Mouse (Mus musculus) A20 (cell line): ENCODE data around the gene Abr.

Source experiments
- DNase-seq: peaks from one replicate; pipeline ENCODE4 v3.0.0-alpha.2; 2011; ENCODE audit warnings: low read depth, low spot score

Gene Abr

DNA sequence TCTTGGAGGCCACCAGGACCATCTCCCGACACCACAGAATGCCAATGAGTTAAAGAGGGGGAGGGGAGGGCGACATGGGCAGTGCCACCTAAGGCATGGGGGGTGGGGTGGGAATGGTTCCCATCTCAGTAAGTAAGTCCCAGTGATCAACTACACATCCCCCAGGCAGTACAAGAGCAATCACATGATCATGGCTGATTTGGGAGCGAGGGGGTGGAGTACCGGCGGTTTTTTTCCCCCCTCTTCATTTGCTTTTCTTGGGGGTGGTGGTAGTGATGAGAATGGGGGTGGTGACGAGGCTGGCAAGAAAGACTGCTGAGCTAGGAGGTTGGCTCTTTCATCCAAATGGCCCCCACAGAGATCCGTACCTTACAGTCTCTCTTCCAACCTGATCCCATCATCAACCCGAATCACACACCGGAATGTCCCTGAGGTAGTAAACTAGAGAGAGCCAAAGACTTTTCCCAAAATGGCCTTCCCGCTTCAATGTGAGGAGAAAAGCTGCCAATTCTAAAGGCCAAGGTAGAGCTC lies 51.8 kb downstream of the Abr start:
- no peak for DNase-seq

DNA sequence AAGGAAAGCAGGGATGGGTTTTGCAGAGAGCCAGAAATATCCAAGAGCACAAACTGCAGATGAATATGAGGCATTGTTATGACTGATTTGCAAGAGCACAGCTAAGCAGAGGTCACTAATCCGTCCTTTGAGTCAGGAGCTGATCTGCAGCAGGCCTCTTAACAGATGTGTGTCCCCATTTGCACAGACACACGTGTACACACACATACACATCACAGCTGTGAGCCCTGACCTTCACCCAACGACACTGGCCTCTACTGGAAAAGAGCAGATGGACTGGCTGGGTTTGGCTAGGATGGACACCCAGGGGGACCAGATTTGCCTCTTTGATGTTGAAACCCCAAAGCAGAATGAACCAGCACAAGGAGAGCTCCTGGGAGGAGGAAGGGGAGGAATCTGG lies 52.7 kb downstream of the Abr start:
- no peak for DNase-seq

DNA sequence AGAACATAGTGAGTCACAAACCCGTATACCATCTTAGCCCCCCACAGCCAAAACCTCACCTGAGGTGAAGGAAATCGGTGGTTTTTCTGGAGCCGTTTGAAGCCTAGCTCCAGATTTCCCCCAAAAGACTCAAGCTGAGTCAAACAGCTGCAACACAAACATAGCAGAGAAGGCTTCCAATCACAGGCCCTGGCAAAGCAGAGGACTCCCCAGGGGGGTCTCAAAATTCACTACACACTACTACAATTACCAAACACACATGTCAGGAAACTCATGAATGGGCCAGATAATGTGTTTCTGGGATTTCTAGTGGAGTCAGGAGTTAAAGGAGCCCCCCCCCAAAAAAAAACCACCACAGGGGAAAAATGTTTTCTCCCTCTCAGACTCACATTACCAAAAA lies 56.0 kb downstream of the Abr start:
- DNase-seq: no peak

DNA sequence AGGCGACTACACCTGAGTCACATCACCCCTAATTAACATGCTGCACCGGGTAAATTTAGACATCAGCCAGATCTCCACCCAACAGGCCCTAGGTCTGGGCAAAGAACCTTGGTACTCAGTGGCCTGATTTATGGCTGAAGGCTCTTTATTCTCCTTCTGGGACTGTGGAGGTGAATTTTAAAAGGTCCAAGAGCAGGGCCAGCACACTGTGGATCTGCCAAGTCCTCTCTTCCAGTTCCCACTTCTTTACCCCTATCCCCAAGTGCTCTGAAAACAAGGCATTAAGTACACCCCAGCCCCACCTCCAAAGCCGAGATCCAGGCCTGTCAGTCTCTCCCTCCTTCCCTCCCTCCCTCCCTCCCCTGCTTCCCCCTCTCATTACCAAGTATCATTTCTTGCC lies 59.5 kb downstream of the Abr start:
- no peak for DNase-seq

DNA sequence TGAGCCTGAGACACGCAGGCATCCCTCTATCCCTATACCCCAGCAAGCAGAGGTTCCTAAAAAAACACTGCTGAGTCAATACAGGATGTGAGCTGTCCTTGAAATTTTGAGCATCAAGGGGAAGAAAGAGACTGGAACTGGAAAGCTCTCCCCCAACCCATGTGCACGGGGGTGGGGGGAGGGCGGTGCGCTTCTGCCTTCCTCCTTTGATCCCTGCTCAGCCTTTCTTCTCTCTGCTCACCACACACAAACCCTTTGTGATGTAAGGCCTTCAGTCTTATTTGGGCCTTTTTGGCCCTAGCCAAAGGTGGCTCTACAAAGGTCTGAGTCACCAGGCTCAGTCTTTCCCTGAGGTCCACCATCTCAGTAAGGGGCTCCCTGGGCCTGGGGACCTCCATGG lies 59.9 kb downstream of the Abr start:
- no peak for DNase-seq

DNA sequence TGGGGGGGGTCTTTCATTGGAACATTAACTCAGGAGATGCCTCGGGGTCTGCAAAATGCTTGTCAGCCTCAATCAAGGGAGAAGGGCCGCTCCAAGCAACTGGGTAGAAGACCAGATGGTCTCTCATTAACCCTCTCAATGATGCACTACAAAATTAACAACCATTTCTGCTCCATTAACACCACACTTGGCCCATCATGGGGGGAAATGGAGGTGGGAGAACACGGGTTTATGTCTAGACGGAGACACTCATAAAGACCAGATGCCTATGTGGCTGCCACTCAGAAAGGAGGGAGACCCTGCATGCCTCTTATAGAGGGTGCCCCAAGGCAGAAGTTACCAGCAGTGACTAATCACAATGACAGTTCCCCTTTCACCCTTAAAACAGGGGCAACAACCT lies 64.3 kb downstream of the Abr start:
- DNase-seq: no peak

DNA sequence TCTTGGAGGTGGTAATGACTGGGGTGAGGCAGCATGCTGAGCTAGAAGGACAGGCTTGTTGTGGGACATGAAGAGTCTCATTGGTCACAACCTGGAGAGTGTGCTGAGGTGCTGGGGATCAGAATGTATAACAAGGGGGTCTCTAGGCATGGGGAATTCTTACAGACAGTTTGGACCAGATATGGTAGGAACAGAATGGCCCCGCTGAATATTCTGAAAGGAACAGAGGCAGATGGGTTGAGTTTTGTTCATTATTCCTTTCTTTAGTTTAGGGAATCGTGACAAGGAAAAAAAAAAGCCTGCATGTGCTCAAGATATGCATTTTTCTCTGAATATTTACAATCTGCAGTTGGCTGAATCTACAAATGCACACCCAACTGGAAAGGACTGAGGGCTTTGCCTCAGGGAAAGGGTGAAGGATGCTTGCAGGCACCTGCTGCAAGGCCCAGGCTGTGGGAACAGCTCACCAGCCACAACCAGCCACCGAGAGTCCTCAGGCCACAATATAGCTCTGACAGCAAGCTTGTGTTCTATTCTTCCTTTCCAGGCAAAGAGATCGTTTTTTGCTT lies 73.9 kb downstream of the Abr start:
- DNase-seq: no peak

DNA sequence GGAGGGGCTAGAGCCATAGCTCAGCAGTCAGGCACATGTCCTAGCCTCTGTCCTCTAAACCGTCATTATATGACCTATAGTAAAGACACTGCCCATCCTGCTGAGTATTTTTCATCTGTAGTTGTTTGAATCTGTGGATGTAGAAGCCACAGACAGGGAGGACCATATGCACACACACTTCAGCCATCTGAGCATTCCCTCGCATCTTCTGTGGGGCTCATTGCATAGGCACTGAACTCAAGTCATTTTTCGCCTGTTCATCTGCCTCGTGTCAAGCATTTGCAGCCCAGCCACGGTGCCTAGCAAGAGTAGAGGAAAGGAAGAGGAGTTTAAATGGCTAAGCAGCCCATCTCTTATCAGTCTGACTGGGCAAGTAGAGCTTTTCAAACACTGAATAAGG lies 74.7 kb downstream of the Abr start:
- DNase-seq: no peak

DNA sequence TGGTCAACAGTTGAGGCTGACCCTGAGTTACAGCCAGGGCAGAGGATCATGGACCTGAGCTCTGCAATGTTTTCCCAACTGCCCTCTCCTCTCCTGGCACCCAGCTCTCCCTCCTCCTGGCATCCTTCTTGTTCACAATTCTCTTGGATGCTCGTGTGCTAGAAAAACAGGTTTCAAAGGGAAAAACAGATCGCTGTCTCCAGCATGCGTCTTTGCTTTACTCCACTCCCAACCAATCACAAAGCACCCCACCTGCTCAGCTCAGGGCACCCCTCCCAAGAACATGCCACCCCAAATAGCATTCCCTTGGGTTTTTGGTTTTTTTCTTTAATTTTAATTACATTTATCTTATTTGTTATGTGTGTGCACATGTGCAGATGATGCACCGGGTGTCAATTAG lies 75.7 kb downstream of the Abr start:
- DNase-seq: no peak

DNA sequence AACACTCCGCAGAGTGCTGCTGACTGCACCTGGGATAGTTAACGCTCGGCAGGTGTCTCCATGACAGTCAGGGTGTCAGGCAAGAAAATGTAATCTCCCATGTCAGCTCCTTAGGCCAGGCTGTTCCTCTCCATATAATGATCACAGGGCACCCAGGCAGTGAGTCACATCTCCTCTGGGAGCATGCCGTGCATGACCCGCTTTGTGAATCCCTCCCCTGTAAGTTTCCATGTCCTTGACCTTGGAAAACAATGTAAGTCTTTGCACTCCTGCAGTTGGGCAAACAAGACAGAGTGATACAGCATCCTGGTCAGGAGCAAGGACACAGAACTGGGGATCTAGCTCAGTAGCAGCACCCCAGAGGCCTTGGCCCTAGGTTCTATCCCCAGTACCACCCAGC lies 78.8 kb downstream of the Abr start:
- no peak for DNase-seq

DNA sequence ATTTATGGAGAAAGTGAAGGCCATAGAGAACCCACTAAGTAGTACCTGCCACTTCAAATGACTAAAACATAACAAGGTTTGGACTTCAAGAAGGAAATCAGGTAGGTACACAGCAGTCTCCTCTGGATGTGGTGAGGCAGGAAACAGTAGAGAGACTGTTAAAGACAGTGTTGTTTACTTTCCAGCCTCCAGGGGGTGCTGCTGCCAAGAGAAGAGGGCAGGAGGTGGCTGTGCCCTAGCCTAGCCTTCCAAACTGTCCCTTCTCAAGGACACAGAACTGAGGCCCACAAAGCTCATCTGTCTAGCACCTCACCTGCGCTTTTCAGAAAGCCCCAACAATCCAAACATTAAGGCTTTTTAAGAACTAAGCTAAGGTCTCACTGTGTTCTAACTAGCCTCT lies 81.1 kb downstream of the Abr start:
- peak; percentile 74 for DNase-seq

DNA sequence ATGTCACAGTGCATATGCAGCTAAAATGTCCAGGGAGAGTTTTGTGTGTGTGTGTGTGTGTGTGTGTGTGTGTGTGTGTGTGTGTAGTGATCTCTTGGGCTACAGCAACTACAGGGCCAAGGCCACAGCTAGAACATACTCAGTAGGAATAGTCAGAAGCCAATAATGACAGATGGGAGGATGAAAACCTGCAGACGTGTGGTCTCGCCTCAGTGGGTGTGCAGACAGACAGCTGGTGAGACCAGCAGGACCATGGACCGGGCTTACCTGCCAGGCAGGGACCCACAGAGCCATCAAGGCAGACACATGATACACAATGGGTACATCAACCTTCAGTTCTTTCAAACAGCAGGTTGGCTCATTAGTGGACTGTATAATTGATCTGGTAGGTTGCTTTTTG lies 84.7 kb downstream of the Abr start:
- no peak for DNase-seq

DNA sequence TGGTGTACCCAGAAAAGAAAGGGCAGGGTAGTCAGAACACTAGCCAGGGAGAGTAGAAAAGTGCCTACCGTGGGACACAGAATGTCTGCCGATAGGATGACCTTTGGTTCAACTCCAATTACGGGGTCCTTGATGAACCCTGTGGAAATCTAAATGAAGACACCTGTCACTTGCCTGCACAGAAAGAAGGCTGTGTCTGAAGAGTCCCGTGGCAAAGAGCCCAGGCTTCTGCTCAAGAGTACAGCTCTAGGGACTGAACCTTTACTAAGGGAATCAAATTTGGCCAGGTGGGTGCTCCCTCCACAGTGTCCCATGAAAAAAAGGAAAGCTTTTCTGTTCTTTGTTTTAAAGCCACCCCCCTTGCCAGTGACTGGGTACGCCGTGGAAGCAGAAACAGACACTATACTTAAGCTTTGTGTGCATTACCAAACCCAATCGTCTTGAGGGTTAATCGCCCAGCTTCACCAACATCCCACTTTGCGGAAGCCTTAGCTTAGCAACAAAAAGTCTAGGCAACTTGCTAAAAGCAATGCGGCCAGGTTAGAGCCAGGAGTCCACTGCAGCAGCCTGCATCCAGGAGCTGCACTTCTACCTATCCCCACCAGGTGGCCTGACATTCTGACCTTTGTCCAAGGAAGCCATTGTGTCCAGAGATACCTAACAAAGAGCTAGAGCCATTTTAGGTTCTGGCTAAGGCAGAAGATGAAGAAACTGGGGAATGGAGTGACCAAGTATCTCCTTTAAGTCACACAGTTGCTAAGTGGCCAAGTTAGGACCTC lies 85.3 kb downstream of the Abr start:
- DNase-seq: peak; percentile 56

DNA sequence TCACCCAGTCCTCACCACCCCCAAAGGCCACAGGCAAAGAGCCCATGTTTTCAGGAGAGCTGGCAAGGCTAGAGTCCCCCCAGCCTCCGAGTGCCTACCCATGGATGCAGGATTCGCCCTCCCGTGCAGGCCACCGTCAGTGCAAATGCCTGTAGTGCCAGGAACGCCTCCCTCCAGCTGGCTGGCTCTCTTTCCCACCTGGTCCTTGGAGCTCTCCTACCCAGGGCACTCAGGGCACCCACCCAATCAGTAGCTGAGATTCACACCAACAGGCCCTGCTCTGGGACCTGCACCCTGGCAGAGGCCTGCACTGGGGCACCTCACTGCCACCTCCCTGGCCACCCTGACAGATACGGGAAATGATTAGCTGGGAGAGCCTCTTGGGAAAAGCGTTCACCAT lies 90.1 kb downstream of the Abr start:
- no peak for DNase-seq

DNA sequence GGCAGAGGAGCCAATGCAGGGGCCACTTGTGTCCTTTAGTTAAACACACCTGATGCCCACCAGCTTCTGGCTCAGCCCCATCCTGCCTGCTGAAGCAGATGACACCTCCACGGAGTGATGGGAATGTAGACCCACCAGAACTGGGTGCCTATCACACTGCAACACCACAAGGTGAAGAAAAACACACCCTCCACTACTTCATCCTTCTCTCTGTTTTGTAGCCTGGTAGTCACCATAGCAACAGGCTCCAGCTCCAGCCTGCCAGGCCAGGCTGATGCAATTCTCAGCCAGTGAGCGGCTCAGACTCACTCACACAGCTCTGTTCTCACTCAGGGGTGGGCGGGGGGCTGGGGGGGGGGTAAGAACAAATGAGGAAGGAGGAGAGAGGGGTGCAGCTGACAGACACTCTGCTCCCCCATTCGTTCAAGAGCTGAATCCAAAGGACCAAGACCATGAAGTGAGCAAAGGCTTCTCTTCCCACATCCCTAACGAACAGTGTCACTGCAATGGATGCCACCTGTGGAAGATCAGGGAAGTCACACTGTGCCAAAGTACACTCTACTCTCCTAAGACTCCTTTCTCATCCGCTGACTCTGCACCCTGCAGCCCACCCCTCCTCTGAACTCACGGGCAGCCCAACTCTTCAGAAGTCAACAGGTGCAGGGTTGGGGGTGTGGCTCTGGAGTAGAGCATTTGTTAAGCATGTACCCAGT lies 91.0 kb downstream of the Abr start:
- DNase-seq: peak; percentile 17

DNA sequence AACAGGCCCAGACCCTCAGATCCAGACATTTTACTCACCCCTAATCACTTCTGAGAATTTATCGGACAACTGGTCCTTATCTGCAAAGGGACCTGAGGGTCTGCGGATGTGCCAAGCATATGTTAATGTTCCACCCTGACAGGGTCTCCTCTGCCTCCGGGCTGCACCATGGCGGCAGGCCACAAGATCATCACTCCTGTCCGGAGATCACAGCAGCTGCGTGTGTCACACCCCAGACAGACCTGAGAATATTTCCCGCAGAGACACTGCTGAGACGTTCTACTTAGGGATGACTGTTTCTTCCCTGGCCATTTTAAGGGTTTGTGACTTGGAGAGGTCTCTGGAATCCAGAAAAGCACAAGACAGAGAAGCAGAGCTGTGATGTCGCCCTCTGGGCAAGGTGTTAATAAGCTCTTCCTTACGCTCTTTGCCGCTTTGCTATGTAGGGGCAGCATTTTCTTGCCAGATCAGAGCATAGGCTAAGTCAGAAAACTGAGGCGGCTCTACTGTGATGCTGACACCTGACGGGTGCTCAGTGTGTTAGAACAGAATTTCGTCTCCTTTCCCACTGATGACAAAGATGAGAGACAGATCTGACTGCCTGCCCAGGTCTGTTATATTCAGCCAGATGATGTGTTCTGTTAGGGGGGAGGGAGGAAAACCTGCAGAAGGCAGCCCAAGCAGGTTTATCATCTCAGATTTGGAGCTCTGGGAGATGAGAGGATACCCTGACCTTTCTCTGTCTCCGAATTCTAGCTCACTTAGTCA lies 91.8 kb downstream of the Abr start:
- DNase-seq: no peak

DNA sequence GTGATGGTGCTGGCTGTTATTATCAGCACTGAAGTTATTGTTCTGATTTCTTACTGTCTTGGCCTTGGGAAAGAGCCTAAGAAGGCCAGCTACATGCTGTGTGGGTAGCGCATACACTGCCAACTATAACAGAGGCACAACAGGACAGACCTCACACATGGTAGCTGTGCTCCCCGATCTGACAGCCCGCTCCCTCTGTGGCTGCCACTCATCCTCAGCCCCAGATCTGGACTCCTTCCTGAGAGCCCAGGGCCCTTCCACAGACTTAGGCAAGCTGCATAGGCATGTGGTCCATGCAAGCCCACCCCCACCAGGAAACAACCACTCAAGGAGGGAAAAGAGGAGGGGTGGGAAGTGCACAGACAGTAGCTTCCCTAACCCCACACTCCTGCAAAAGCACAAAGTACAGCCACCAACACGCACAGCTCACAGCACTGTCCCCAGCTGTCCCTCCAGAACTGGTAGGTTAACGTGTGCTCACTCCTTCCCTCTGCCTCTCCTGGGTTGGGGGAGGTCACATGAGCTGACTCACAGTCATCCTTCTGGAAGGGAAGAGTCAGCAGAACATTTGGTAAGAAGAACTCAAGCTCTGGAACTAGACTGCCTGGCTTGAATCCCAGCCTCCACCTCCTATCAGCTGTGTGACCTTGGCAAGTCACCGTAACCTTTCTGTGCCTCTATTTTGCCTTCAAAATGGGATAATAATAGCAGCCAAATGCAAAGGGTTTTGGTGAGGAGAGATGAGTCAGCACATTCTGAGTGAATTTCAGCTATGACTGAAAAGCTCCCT lies 92.6 kb downstream of the Abr start:
- no peak for DNase-seq

DNA sequence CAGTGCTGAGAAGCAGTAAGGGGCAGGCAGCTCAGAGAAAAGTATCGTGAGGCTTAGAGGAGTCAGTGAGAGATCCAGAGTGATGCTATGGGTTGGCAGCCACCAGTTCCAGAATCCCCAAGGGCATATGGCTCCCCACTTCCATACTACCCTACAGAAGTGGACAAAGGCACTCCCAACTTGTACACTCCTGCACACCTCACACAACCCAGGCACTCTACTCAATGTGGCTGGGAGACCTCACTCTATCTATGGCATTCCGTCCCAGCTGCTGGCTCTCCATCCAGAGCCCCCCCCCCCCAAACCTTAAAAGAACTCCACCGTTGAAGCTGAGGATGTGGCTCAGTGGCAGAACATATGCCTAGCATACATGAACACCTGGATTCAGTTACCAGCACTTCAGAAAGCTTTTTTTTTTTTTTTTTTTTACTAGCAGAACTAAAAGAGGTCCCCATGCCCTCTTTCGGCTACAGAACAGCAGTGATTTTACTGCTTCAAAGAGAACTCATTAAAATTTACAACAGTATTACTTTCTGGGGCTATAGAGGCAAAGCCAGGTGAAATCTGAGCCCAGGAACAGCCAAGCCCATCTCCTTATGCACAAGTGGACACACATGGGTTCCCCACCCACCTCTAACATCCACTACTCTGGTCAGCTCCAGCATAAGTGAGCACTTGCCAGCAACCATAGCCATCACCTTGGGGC lies 96.3 kb downstream of the Abr start:
- DNase-seq: no peak

DNA sequence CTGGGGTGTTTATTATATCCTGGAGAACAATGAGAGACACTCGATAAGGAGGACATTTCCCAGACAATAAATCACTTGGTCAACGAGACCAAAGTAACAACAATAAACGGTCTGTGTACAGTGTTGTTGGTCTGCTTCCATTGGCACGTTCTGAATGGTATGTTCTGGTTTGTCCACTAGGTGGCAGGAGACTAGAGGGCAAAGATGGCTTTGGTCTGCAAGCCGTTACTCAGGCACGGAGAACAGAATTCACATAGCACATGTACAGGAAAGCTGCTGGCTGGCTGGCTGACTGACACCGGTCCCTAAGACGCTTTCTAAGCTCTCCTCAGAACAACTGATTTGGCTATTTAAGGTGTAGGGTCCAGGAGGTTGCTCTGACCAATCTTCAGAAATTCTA lies 97.2 kb downstream of the Abr start:
- DNase-seq: peak; percentile 74

DNA sequence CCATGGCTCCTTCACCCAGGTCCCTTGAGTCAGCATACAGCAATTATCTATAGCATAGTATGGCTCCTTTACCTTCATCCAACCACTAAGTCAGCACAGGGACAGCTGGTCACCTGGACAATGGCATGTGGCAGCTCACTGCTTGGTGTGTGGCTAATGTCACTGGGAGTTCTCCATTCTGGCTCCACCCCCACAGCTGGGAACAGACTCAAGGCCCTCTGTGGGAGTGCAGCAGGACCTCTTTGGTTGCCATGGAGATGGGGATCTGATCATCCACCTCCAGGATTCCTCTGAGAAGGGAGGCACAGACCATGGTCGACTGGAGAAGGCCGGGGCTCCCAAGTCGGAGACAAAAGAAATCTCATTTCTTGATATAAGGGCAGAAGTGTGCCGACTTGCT lies 98.8 kb downstream of the Abr start:
- DNase-seq: no peak

DNA sequence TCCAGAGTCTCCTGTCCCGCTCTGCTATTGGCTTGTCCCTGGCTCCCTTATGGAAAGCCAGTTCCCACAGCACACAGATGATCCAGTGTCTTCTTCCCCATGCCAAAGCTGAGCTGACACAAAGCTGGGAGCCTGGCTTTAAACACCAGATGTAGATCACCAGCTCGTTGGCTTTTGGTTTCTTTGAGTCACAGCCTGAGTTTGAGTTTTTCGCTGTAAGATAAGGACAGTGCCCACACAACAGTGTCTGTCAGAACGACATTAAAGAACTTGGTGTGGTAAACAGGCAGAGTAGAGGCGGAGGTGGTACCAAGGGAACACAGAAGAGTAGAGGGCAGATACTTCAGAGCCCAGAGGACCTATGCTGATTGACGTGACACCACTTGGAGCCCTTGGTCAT lies 101.2 kb downstream of the Abr start:
- DNase-seq: no peak
